Mouse (Mus musculus) T-helper 1 cell (primary cell): ENCODE measurements around the gene Ugt1a8.
"Not testable (repeated sequence)": the region's sequence is repeated elsewhere in the genome, so short reads cannot be mapped to it uniquely, and the experiment has no call there.

Source experiments
- in situ Hi-C: fragments of 300-600 bp; cut with MboI, MseI; formaldehyde crosslinking; loops from one replicate; pipeline ENCODE4 v1.15.1; 2025; ENCODE audit warnings: high pct_unique_total_duplicates

Gene Ugt1a8

GRCm38 (mm10) chr1:88109027-88109557 is 21.5 kb downstream of the Ugt1a8 start:
- in situ Hi-C loops: not testable (repeated sequence)

GRCm38 (mm10) chr1:88109604-88110003 is 22.0 kb downstream of the Ugt1a8 start:
- in situ Hi-C loops: not testable (repeated sequence)

DNA sequence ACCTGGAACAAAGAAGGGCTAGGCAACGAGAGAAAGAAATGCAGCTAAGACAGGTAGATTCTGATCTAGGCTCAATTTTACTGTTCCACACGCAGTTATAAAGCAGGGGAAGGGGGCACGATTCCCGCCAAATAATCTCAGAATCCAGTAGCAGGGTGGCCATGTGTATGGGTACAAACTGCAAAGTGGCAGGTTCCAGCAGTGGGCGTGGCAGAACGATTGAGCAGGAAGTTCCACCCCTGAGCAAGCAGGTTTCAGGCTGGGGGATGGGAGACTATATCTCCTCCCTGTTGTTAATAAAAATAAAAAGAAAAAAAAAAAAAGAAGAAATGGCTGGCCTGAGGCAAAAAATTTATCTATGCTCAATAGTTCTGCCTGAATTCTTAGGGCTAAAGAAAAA is 25.2 kb downstream of the Ugt1a8 start:
- in situ Hi-C loops: not testable (repeated sequence)

- in situ Hi-C loops: not testable (repeated sequence)
Measured at GRCm38 (mm10) chr1:88120550-88120949, 32.9 kb downstream of the Ugt1a8 start.

- in situ Hi-C loops: not testable (repeated sequence)
Measured at GRCm38 (mm10) chr1:88121521-88121920, 33.9 kb downstream of the Ugt1a8 start.

- in situ Hi-C loops: not testable (repeated sequence)
Measured at GRCm38 (mm10) chr1:88125827-88126360, 38.3 kb downstream of the Ugt1a8 start.

- in situ Hi-C loops: not testable (repeated sequence)
Measured at GRCm38 (mm10) chr1:88129091-88129490, 41.5 kb downstream of the Ugt1a8 start.

GRCm38 (mm10) chr1:88130223-88130622 is 42.6 kb downstream of the Ugt1a8 start:
- in situ Hi-C loops: not testable (repeated sequence)

- in situ Hi-C loops: no loop called here
Measured at GRCm38 (mm10) chr1:88133908-88134456, 46.4 kb downstream of the Ugt1a8 start.

DNA sequence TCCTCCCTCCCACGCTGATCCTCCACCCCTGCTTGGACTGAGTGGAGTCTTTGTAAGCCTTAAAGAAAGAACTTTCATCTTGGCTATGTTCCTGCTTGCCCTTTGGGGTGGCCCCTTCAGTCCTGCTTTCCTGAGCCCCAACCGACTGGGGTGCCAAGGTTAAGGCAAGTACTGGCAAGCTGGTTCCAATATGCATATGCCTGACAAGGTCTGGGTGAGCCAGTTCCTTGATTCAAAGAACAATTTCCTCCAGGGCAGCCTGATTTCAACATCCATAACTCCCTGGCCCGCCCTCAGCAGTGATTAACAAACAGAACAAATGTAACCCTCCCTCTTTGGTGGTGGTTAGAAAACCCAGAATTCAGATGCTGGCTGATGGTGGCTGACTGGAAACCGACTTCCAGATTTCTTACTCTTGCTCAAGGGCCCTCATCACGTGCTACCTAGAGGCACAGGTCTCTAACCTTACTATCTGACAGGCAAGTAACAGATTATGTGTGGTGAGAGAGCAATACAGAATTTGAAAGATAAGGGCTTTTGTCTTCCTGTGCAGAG is 46.9 kb downstream of the Ugt1a8 start, which contains the start of gene Ugt1a6a:
Gene Ugt1a6a (plus strand): TSS at position 353 of the 555 bp plus-strand sequence.
- in situ Hi-C loops: loop anchor here (5.0 kb wide), 1 partner anchor 32 kb away; the partner anchor contains the start of gene Ugt1a6b

GRCm38 (mm10) chr1:88135229-88135904 is 47.8 kb downstream of the Ugt1a8 start:
- in situ Hi-C loops: loop anchor here (5.0 kb wide), 1 partner anchor 33 kb away; the partner anchor contains the start of gene Ugt1a6b

DNA sequence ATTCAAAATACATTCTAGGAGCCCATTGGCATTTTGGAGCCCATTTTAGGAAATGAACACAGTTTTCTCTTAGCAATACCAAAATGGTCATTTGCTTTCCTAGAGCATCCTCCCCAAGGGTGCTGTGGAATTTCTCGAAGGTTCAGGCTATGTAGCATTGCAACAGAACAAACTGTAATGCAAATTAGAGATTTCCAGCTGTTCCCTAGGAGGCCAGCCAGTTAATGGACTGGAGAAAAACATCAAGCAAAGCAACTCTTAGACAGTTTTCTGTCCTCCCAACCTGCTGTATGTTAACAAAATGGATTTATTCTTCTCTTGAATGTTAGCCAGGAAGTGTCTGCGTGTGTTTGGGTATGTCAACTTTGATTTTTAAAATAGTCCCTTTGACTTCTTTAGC is 49.0 kb downstream of the Ugt1a8 start:
- in situ Hi-C loops: loop anchor here (5.0 kb wide), 1 partner anchor 34 kb away; the partner anchor contains the start of gene Ugt1a6b

DNA sequence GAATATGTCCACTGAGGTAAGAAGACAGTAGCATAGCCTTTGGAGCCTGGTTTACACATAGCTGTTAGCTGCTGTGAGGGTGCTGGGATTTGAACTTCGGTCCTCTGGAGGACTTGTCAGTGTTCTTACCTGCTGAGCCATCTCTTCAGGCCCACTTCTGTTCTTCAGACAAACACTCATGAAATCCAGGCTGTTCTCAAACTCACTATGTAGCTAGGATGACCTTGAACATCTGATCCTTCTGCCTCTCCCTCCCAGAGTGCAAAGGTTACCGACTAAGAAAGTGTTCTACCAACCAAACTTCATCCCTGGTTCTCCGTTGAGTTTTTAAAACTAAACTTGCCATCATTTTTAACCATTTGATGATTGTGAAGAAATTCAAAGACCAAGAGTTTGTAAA is 49.7 kb downstream of the Ugt1a8 start:
- in situ Hi-C loops: loop anchor here (5.0 kb wide), 1 partner anchor 35 kb away; the partner anchor contains the start of gene Ugt1a6b

- in situ Hi-C loops: loop anchor here (5.0 kb wide), 1 partner anchor 36 kb away; the partner anchor contains the start of gene Ugt1a6b
Measured at GRCm38 (mm10) chr1:88138145-88138544, 50.5 kb downstream of the Ugt1a8 start.

GRCm38 (mm10) chr1:88140492-88140891 is 52.9 kb downstream of the Ugt1a8 start:
- in situ Hi-C loops: loop anchor here (10.0 kb wide), 1 partner anchor 144 kb away; no protein-coding TSS in a partner anchor

GRCm38 (mm10) chr1:88143966-88144675 is 56.5 kb downstream of the Ugt1a8 start:
- in situ Hi-C loops: loop anchor here (10.0 kb wide), 1 partner anchor 141 kb away; no protein-coding TSS in a partner anchor

DNA sequence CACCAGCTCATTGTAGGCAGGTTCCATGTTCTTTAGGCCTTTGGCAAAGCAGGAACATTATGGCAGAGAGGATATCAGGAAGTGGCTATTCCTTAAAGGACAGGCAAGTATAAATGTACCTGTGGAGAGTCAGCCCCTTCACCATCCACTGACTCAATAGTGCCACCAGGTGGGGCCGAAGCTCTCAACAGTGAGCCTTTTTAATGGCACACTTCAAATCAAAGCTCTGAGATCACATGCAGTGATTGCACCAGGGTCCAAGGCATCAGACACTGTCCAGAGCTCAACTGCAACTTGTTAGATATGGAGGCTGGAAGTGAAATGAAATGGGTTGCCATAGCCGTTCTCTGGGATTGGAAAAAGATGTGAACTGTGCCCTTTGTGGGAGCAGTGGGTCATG is 57.7 kb downstream of the Ugt1a8 start:
- in situ Hi-C loops: loop anchor here (10.0 kb wide), 1 partner anchor 140 kb away; no protein-coding TSS in a partner anchor

GRCm38 (mm10) chr1:88150133-88150532 is 62.5 kb downstream of the Ugt1a8 start:
- in situ Hi-C loops: not testable (repeated sequence)

GRCm38 (mm10) chr1:88158430-88158829 is 70.8 kb downstream of the Ugt1a8 start:
- in situ Hi-C loops: no loop called here

- in situ Hi-C loops: no loop called here
Measured at GRCm38 (mm10) chr1:88165711-88166110, 78.1 kb downstream of the Ugt1a8 start, which contains the start of gene Ugt1a5. Ugt1a5 (plus strand) TSS chr1:88166012.

- in situ Hi-C loops: not testable (repeated sequence)
Measured at GRCm38 (mm10) chr1:88172190-88172589, 84.6 kb downstream of the Ugt1a8 start.
